Mouse (Mus musculus) olfactory bulb, adult 2 months (tissue): ENCODE data around the gene Ciapin1.

Source experiments
- CTCF ChIP-seq: fragments of 200-500 bp; IDR thresholded peaks from 2 replicates; pipeline ENCODE4 v1.5.1; 2012; ENCODE audit warnings: low read depth, mild to moderate bottlenecking, low read length, moderate library complexity; ENCODE audit not compliant: insufficient read depth
- POLR2A ChIP-seq: fragments of 200-500 bp; IDR thresholded peaks from 2 replicates; pipeline ENCODE4 v1.6.1; 2012; ENCODE audit warnings: mild to moderate bottlenecking, low read depth, low read length, moderate library complexity; ENCODE audit not compliant: insufficient read depth

GRCm38 (mm10) chr8:94778895-94779533, 59.1 kb downstream of the Ciapin1 start:
- TF ChIP-seq CTCF = no peak
- no peak for TF ChIP-seq POLR2A
